Mouse (Mus musculus): ENCODE measurements around the gene Myh14.

- TF ChIP-seq CTCF (IDR thresholded peaks at IDR 0.05; ENCODE audit: extremely low read depth, insufficient read depth, low read length) (no peak), POLR2A (IDR thresholded peaks at IDR 0.05; ENCODE audit: extremely low read depth, insufficient read depth, low read length) (no peak)
Measured at GRCm38 (mm10) chr7:44693427-44694175, 23.0 kb upstream of the Myh14 start.

Data from cortical plate, adult 2 months (tissue).